Mouse (Mus musculus): Measurements from ENCODE around the gene Ctcf.

- TF ChIP-seq ZC3H11A (IDR thresholded peaks at IDR 0.05; ENCODE audit: borderline replicate concordance, low read depth, low read length) (no peak), ZNF384 (IDR thresholded peaks at IDR 0.05; ENCODE audit: low read depth, low read length) (no peak), HCFC1 (IDR thresholded peaks at IDR 0.05; ENCODE audit: borderline replicate concordance, insufficient read depth, low read length) (no peak), CHD2 (IDR thresholded peaks at IDR 0.05; ENCODE audit: low read depth, low read length) (no peak)
These were observed 28.7 kb upstream of the Ctcf start for GRCm38 (mm10) chr8:105607684-105608083.

All from ES-E14 (cell line).